Mouse (Mus musculus): Measurements from ENCODE around the gene Limch1. TPM values are rescaled to one million over a fixed set of nuclear protein-coding genes. Genes with fewer than 3 reads are reported as not detected.
A peak's percentile ranks its signal among the peaks of the same experiment; 100 is the strongest.

Limch1 gene
- polyA plus RNA-seq, 1 experiment from 2014 or later, result 13.0 TPM

- Histone ChIP-seq H3K36me3 (ENCODE audit: control insufficient read depth, insufficient read depth, low read length) (no peaks in the 10 kb centered on the region), H3K27me3 (ENCODE audit: control insufficient read depth, insufficient read depth, low read length) (no peaks in the 10 kb centered on the region), H3K4me2 (ENCODE audit: low read depth, low read length) (no peak overlapping the region), H3K27ac (ENCODE audit: low read length) (no peak overlapping the region), H3K4me3 (replicated peaks; ENCODE audit: low read length) (no peak overlapping the region), H3K4me1 (ENCODE audit: control insufficient read depth, insufficient read depth, low read length) (no peaks in the 10 kb centered on the region), H3K9me3 (replicated peaks; ENCODE audit: control insufficient read depth, low read length) (no peaks in the 10 kb centered on the region), H3K9ac (ENCODE audit: low read length) (no peak overlapping the region)
- ATAC-seq (ENCODE audit: insufficient read depth, low FRiP score), result peak; percentile 10; the same call in 1 of the 2 replicates
- WGBS, result 18% methylated on average over 3 of the region's 3 CpGs
These were observed 136.3 kb downstream of the Limch1 start for GRCm38 (mm10) chr5:66881901-66882341.

GRCm38 (mm10) chr5:66882718-66883117, 137.1 kb downstream of the Limch1 start:
- H3K4me2 ChIP-seq (ENCODE audit: low read depth, low read length), result no peak overlapping the region
- H3K27ac ChIP-seq (ENCODE audit: low read length), result no peak overlapping the region
- H3K4me3 ChIP-seq (replicated peaks; ENCODE audit: low read length), result no peak overlapping the region
- no peaks in the 10 kb centered on the region for H3K9me3 ChIP-seq (replicated peaks; ENCODE audit: control insufficient read depth, low read length)
- H3K27me3 ChIP-seq (ENCODE audit: control insufficient read depth, insufficient read depth, low read length), result no peaks in the 10 kb centered on the region
- no peaks in the 10 kb centered on the region for H3K36me3 ChIP-seq (ENCODE audit: control insufficient read depth, insufficient read depth, low read length)
- no peak for ATAC-seq (ENCODE audit: insufficient read depth, low FRiP score)
- H3K4me1 ChIP-seq (ENCODE audit: control insufficient read depth, insufficient read depth, low read length), result no peaks in the 10 kb centered on the region
- WGBS, result 84% methylated on average over 13 of the region's 13 CpGs
- no peak overlapping the region for H3K9ac ChIP-seq (ENCODE audit: low read length)

- no peaks in the 10 kb centered on the region for H3K36me3 ChIP-seq (ENCODE audit: control insufficient read depth, insufficient read depth, low read length)
- H3K4me2 ChIP-seq (ENCODE audit: low read depth, low read length), result no peak overlapping the region
- H3K27me3 ChIP-seq (ENCODE audit: control insufficient read depth, insufficient read depth, low read length), result no peaks in the 10 kb centered on the region
- WGBS, result 58% methylated on average over 4 of the region's 4 CpGs
- no peak overlapping the region for H3K27ac ChIP-seq (ENCODE audit: low read length)
- no peak overlapping the region for H3K9ac ChIP-seq (ENCODE audit: low read length)
- H3K4me1 ChIP-seq (ENCODE audit: control insufficient read depth, insufficient read depth, low read length), result no peaks in the 10 kb centered on the region
- no peak for ATAC-seq (ENCODE audit: insufficient read depth, low FRiP score)
- no peaks in the 10 kb centered on the region for H3K9me3 ChIP-seq (replicated peaks; ENCODE audit: control insufficient read depth, low read length)
- no peak overlapping the region for H3K4me3 ChIP-seq (replicated peaks; ENCODE audit: low read length)
These were observed 138.9 kb downstream of the Limch1 start for GRCm38 (mm10) chr5:66884505-66884904.

GRCm38 (mm10) chr5:66886410-66887120, 140.9 kb downstream of the Limch1 start:
- 76% methylated on average over 5 of the region's 5 CpGs for WGBS
- Histone ChIP-seq H3K4me1 (ENCODE audit: control insufficient read depth, insufficient read depth, low read length) (no peaks in the 10 kb centered on the region), H3K27ac (ENCODE audit: low read length) (no peak overlapping the region), H3K9me3 (replicated peaks; ENCODE audit: control insufficient read depth, low read length) (no peaks in the 10 kb centered on the region), H3K36me3 (ENCODE audit: control insufficient read depth, insufficient read depth, low read length) (no peaks in the 10 kb centered on the region), H3K4me3 (replicated peaks; ENCODE audit: low read length) (no peak overlapping the region), H3K27me3 (ENCODE audit: control insufficient read depth, insufficient read depth, low read length) (no peaks in the 10 kb centered on the region), H3K4me2 (ENCODE audit: low read depth, low read length) (no peak overlapping the region), H3K9ac (ENCODE audit: low read length) (no peak overlapping the region)
- ATAC-seq (ENCODE audit: insufficient read depth, low FRiP score), result no peak

GRCm38 (mm10) chr5:66888061-66888460, 142.4 kb downstream of the Limch1 start:
- Histone ChIP-seq H3K9ac (ENCODE audit: low read length) (no peak overlapping the region), H3K9me3 (replicated peaks; ENCODE audit: control insufficient read depth, low read length) (no peaks in the 10 kb centered on the region), H3K27ac (ENCODE audit: low read length) (no peak overlapping the region), H3K27me3 (ENCODE audit: control insufficient read depth, insufficient read depth, low read length) (no peaks in the 10 kb centered on the region), H3K36me3 (ENCODE audit: control insufficient read depth, insufficient read depth, low read length) (no peaks in the 10 kb centered on the region), H3K4me2 (ENCODE audit: low read depth, low read length) (no peak overlapping the region), H3K4me1 (ENCODE audit: control insufficient read depth, insufficient read depth, low read length) (no peaks in the 10 kb centered on the region), H3K4me3 (replicated peaks; ENCODE audit: low read length) (no peak overlapping the region)
- WGBS, result 81% methylated on average over 5 of the region's 5 CpGs
- ATAC-seq (ENCODE audit: insufficient read depth, low FRiP score), result no peak

GRCm38 (mm10) chr5:66889337-66889736, 143.7 kb downstream of the Limch1 start:
- no peak overlapping the region for H3K9ac ChIP-seq (ENCODE audit: low read length)
- no peak overlapping the region for H3K4me3 ChIP-seq (replicated peaks; ENCODE audit: low read length)
- no peak overlapping the region for H3K27ac ChIP-seq (ENCODE audit: low read length)
- H3K36me3 ChIP-seq (ENCODE audit: control insufficient read depth, insufficient read depth, low read length), result no peaks in the 10 kb centered on the region
- ATAC-seq (ENCODE audit: insufficient read depth, low FRiP score), result no peak
- no peak overlapping the region for H3K4me2 ChIP-seq (ENCODE audit: low read depth, low read length)
- WGBS, result 90% methylated on average over 11 of the region's 11 CpGs
- H3K27me3 ChIP-seq (ENCODE audit: control insufficient read depth, insufficient read depth, low read length), result no peaks in the 10 kb centered on the region
- no peaks in the 10 kb centered on the region for H3K9me3 ChIP-seq (replicated peaks; ENCODE audit: control insufficient read depth, low read length)
- no peaks in the 10 kb centered on the region for H3K4me1 ChIP-seq (ENCODE audit: control insufficient read depth, insufficient read depth, low read length)

GRCm38 (mm10) chr5:66895440-66896120, 150.0 kb downstream of the Limch1 start:
- 82% methylated on average over 9 of the region's 9 CpGs for WGBS
- no peak for ATAC-seq (ENCODE audit: insufficient read depth, low FRiP score)

GRCm38 (mm10) chr5:66897584-66897983, 152.0 kb downstream of the Limch1 start:
- H3K4me3 ChIP-seq (replicated peaks; ENCODE audit: low read length), result no peak overlapping the region
- no peaks in the 10 kb centered on the region for H3K4me1 ChIP-seq (ENCODE audit: control insufficient read depth, insufficient read depth, low read length)
- no peak overlapping the region for H3K4me2 ChIP-seq (ENCODE audit: low read depth, low read length)
- H3K36me3 ChIP-seq (ENCODE audit: control insufficient read depth, insufficient read depth, low read length), result no peaks in the 10 kb centered on the region
- H3K27me3 ChIP-seq (ENCODE audit: control insufficient read depth, insufficient read depth, low read length), result no peaks in the 10 kb centered on the region
- 71% methylated on average over 5 of the region's 5 CpGs for WGBS
- no peak overlapping the region for H3K27ac ChIP-seq (ENCODE audit: low read length)
- H3K9ac ChIP-seq (ENCODE audit: low read length), result no peak overlapping the region
- ATAC-seq (ENCODE audit: insufficient read depth, low FRiP score), result no peak
- H3K9me3 ChIP-seq (replicated peaks; ENCODE audit: control insufficient read depth, low read length), result no peaks in the 10 kb centered on the region

More at GRCm38 (mm10) chr5:66895440-66896120, 150.0 kb downstream of the Limch1 start:
- H3K4me2 ChIP-seq (ENCODE audit: low read depth, low read length), result no peak overlapping the region
- H3K9ac ChIP-seq (ENCODE audit: low read length), result no peak overlapping the region
- no peaks in the 10 kb centered on the region for H3K36me3 ChIP-seq (ENCODE audit: control insufficient read depth, insufficient read depth, low read length)
- no peak overlapping the region for H3K27ac ChIP-seq (ENCODE audit: low read length)
- H3K9me3 ChIP-seq (replicated peaks; ENCODE audit: control insufficient read depth, low read length), result no peaks in the 10 kb centered on the region
- no peaks in the 10 kb centered on the region for H3K4me1 ChIP-seq (ENCODE audit: control insufficient read depth, insufficient read depth, low read length)
- H3K4me3 ChIP-seq (replicated peaks; ENCODE audit: low read length), result no peak overlapping the region
- no peaks in the 10 kb centered on the region for H3K27me3 ChIP-seq (ENCODE audit: control insufficient read depth, insufficient read depth, low read length)

GRCm38 (mm10) chr5:66898252-66898651, 152.6 kb downstream of the Limch1 start:
- H3K4me3 ChIP-seq (replicated peaks; ENCODE audit: low read length), result no peak overlapping the region
- H3K4me2 ChIP-seq (ENCODE audit: low read depth, low read length), result no peak overlapping the region
- no peak overlapping the region for H3K9ac ChIP-seq (ENCODE audit: low read length)
- 82% methylated on average over 1 of the region's 1 CpGs for WGBS
- no peaks in the 10 kb centered on the region for H3K9me3 ChIP-seq (replicated peaks; ENCODE audit: control insufficient read depth, low read length)
- no peak overlapping the region for H3K27ac ChIP-seq (ENCODE audit: low read length)
- no peaks in the 10 kb centered on the region for H3K27me3 ChIP-seq (ENCODE audit: control insufficient read depth, insufficient read depth, low read length)
- no peak for ATAC-seq (ENCODE audit: insufficient read depth, low FRiP score)
- H3K36me3 ChIP-seq (ENCODE audit: control insufficient read depth, insufficient read depth, low read length), result no peaks in the 10 kb centered on the region
- no peaks in the 10 kb centered on the region for H3K4me1 ChIP-seq (ENCODE audit: control insufficient read depth, insufficient read depth, low read length)

Data from stomach, embryonic 16.5 days (tissue).